Mouse (Mus musculus) cortical plate, adult 2 months (tissue): Measurements from ENCODE around the gene Serpinb9. TPM values are rescaled to one million over a fixed set of nuclear protein-coding genes. Genes with fewer than 3 reads are reported as not detected.

Experiments
- H3K27ac ChIP-seq: fragments of 200-500 bp; 2 replicates; pipeline ENCODE4 v1.5.1; 2012; ENCODE audit warnings: low read length, control low read depth, inconsistent platforms; ENCODE audit not compliant: insufficient read depth
- H3K4me1 ChIP-seq: fragments of 200-500 bp; 2 replicates; pipeline ENCODE4 v1.6.1; 2011; ENCODE audit warnings: low read length; ENCODE audit not compliant: control insufficient read depth, insufficient read depth
- H3K4me3 ChIP-seq: fragments of 200-500 bp; 2 replicates; pipeline ENCODE4 v1.5.1; 2011; ENCODE audit warnings: mild to moderate bottlenecking, low read length, control low read depth; ENCODE audit not compliant: insufficient read depth
- CTCF ChIP-seq: fragments of 200-500 bp; IDR thresholded peaks from 2 replicates; pipeline ENCODE4 v1.5.1; 2011; ENCODE audit warnings: mild to moderate bottlenecking, control low read depth, low read length; ENCODE audit not compliant: insufficient read depth; ENCODE audit errors: extremely low read depth
- POLR2A ChIP-seq: fragments of 200-500 bp; IDR thresholded peaks from 2 replicates; pipeline ENCODE4 v1.6.1; 2011; ENCODE audit warnings: mild to moderate bottlenecking, low read length, control low read depth; ENCODE audit not compliant: insufficient read depth; ENCODE audit errors: extremely low read depth
- polyA plus RNA-seq: library from polyadenylated mRNA; depleted of rRNA; stranded (reverse); fragments of >200 nt; gene quantifications from 2 replicates; pipeline ENCODE4 v1.2.3, GENCODE M21; 2012

Serpinb9 gene
- polyA plus RNA-seq, 1 experiment, result 6.1 TPM

GRCm38 (mm10) chr13:32969641-32970040, 33.4 kb upstream of the Serpinb9 start:
- H3K4me1 ChIP-seq, result no peaks in the 10 kb centered on the region
- no peak overlapping the region for H3K27ac ChIP-seq
- no peak for TF ChIP-seq POLR2A
- no peak for TF ChIP-seq CTCF
- no peak overlapping the region for H3K4me3 ChIP-seq

- TF ChIP-seq CTCF, result no peak
- TF ChIP-seq POLR2A, result no peak
- Histone ChIP-seq H3K4me3 (no peak overlapping the region), H3K27ac (no peak overlapping the region), H3K4me1 (no peaks in the 10 kb centered on the region)
Measured at GRCm38 (mm10) chr13:32970776-32971175, 32.3 kb upstream of the Serpinb9 start.

GRCm38 (mm10) chr13:32974268-32974667, 28.8 kb upstream of the Serpinb9 start:
- H3K27ac ChIP-seq, result no peak overlapping the region
- no peak for TF ChIP-seq POLR2A
- no peak for TF ChIP-seq CTCF

GRCm38 (mm10) chr13:32974889-32975460, 28.1 kb upstream of the Serpinb9 start:
- no peak for TF ChIP-seq CTCF
- no peak for TF ChIP-seq POLR2A
- H3K4me1 ChIP-seq, result no peaks in the 10 kb centered on the region
- H3K27ac ChIP-seq, result no peak overlapping the region
- H3K4me3 ChIP-seq, result no peak overlapping the region

More at GRCm38 (mm10) chr13:32974268-32974667, 28.8 kb upstream of the Serpinb9 start:
- no peaks in the 10 kb centered on the region for H3K4me1 ChIP-seq
- no peak overlapping the region for H3K4me3 ChIP-seq

DNA sequence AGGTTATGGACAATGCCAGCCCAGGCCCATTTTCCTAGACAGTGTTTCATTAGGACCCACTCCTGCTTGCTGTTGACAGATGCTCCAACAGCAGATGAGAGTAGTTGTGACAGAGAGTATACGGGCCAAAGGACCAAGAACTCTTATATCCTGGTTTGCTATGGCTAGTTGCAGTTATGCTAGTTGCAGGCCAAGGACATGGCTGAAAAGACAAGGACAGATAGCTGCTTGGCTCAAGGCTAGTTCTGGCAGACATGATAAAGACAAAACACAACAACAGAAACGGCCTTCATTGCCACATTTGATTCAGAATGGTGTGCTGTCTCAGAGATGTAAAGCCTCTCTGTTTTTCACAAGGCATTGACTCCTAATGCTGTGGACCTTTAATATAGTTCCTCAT, 27.3 kb upstream of the Serpinb9 start:
- TF ChIP-seq POLR2A (no peak), CTCF (no peak)
- no peaks in the 10 kb centered on the region for H3K4me1 ChIP-seq
- no peak overlapping the region for H3K27ac ChIP-seq
- H3K4me3 ChIP-seq, result no peak overlapping the region

DNA sequence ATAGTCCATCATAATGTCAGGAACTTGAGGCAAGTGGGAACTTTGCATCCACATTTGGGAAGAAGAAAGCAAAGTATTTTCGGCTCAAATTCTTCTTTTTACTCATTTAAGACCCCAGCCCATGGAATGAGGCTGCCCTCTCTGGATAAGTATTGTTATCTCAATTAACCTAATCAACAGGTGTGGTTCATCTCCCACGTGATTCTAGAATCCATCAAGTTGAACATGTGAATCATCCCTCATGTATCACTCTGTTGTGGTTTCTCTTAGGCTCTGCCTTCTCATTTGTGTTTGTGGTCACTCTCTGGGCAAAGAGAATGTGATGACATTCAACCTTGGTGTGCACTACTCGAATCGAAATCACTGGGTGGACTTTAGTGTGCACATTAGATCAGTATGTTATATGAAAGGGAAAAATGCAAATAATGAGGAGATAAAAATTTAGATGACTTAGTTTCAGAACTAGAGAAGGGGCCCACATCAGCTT, 20.5 kb upstream of the Serpinb9 start:
- Histone ChIP-seq H3K4me1 (no peaks in the 10 kb centered on the region), H3K4me3 (no peak overlapping the region), H3K27ac (no peak overlapping the region)
- TF ChIP-seq POLR2A, result no peak
- TF ChIP-seq CTCF, result no peak

DNA sequence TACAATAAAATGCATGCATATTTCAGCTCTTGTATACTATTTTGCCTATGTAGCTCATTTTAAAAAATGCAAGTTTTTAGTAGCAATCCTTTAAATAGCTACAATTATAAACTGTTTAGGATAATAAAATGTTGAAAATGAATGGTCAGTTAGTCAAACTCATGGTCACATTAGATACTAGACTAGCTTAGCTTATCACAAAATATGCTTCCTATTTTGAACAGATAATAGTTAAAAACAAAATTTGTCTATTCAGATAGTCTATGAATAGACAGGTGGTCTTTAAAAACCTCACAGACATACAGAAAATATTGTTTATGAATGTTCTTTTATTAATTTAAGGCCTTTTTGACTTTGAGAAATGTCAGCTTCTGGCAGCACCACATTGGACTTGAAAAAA, 16.8 kb upstream of the Serpinb9 start:
- Histone ChIP-seq H3K4me1 (no peaks in the 10 kb centered on the region), H3K27ac (no peak overlapping the region), H3K4me3 (no peak overlapping the region)
- no peak for TF ChIP-seq POLR2A
- no peak for TF ChIP-seq CTCF

GRCm38 (mm10) chr13:32993152-32993893, 9.7 kb upstream of the Serpinb9 start:
- TF ChIP-seq CTCF, result no peak
- no peak overlapping the region for H3K4me3 ChIP-seq
- no peak overlapping the region for H3K27ac ChIP-seq
- no peaks in the 10 kb centered on the region for H3K4me1 ChIP-seq

DNA sequence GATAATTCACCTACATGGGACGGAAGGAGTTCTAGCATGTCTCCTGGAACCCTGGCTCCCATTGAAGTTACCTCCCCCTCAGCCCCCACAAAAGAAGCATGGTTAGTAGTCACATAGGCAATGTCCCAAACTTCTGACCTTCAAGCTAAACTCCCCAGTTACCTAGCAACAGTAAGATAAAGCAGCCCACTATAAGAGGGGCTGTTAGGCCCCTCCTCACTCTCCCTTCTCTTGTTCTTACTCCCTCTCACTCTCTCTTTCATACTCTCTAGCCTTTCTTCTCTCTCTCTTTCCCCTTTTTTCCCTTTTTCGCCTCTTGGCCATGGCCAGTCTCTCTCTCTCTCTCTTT, 9.2 kb upstream of the Serpinb9 start:
- no peaks in the 10 kb centered on the region for H3K4me1 ChIP-seq
- H3K27ac ChIP-seq, result no peak overlapping the region
- no peak overlapping the region for H3K4me3 ChIP-seq
- no peak for TF ChIP-seq CTCF
- TF ChIP-seq POLR2A, result no peak

GRCm38 (mm10) chr13:32995051-32995450, 8.0 kb upstream of the Serpinb9 start:
- no peak overlapping the region for H3K27ac ChIP-seq
- TF ChIP-seq CTCF, result no peak
- H3K4me3 ChIP-seq, result no peak overlapping the region
- H3K4me1 ChIP-seq, result no peaks in the 10 kb centered on the region

DNA sequence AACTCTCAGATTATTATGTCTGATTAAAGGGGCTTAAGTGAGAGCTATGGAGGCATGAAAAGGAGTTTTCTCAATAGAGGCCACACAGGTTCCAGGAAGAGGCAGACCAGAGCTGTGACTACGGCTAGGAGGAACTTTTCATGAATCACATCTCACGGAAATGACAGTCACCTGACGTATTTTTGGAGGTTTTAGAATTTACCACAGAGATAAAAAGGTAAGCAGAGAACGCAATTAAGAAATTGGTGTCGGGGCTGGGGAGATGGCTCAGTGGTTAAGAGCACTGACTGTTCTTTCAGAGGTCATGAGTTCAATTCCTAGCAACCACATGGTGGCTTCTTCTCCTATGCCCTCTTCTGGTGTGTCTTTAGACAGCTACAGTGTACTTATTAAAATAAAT, 1.7 kb upstream of the Serpinb9 start:
- no peak overlapping the region for H3K4me3 ChIP-seq
- TF ChIP-seq CTCF (no peak), POLR2A (no peak)
- no peaks in the 10 kb centered on the region; the same call in 1 of the 2 replicates for H3K4me1 ChIP-seq
- no peak overlapping the region for H3K27ac ChIP-seq
